In the genomic region with DNA sequence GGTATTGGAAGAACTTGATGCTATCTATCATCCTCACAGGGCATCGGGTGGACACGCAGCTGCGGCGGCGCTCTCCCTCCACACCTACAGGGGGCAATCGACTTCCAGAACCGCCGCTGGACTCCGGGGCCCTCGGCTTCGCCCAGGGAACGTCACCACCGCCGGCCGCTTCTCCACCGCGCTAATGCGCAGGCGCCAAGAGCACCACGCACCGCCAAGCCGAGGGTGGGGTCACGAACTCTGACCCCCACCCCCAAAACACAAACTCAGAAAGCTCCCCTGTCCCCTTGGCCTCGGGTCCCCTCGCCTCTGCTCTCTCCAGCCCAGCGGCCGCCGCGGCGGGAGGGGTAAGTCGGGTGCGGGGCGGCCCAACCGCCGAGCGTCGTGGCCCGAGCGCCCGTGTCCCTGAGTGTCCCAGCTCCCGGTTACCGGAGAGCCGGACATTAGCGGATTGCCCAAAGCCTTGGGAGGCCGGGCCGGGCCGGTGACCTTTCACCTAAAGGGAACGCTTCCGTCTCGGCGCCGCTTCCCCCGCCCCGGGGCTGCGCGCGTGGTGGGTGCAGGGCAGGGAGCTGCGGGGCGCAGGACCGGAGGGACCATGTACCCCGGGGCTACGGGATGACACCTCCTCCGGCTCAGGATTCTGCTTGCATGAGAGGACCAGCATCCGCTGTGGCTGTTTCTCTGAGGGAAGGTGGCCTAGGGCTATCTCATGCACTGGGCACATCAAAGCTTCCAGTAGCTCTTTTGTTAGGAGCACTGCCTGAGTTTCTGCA, we compare ENCODE assay signal across 8 mouse cellular contexts. TPM values are rescaled to one million over a fixed set of nuclear protein-coding genes. Genes with fewer than 3 reads are reported as not detected.
DNase-seq lines count a peak whose midpoint lies in the region; ATAC-seq and TF ChIP-seq lines count a peak whose summit lies in the region.

A gene (plus strand): TSS at position 268 of the 776 bp plus-strand sequence.

- under 1% methylated on average over 64 of the region's 64 CpGs for WGBS in intestine, postnatal 0 days
- under 1% methylated on average over 64 of the region's 64 CpGs for WGBS in midbrain, embryonic 10.5 days

- peak within 1 kb of the TSS; percentile 73 for H3K4me3 ChIP-seq in intestine, postnatal 0 days (ENCODE audit: low read depth, low read length)
- peak within 1 kb of the TSS; percentile 94 for H3K4me3 ChIP-seq in midbrain, embryonic 10.5 days

- H3K4me1 ChIP-seq in intestine, postnatal 0 days (replicated peaks; ENCODE audit: control insufficient read depth, insufficient read depth, low read length) = peaks cover 9% of the 10 kb centered on the region; the same call in 1 of the 2 replicates
- peaks cover 30% of the 10 kb centered on the region for H3K4me1 ChIP-seq in midbrain, embryonic 10.5 days

- peak within 1 kb of the TSS; percentile 97 for H3K27ac ChIP-seq in intestine, postnatal 0 days (ENCODE audit: low read depth, low read length)
- peak within 1 kb of the TSS; percentile 96 for H3K27ac ChIP-seq in midbrain, embryonic 10.5 days (replicated peaks)

- peak; percentile 79 for TF ChIP-seq CTCF in intestine, postnatal 0 days (IDR thresholded peaks at IDR 0.05; ENCODE audit: low read depth)

- H3K4me2 ChIP-seq in intestine, postnatal 0 days (replicated peaks; ENCODE audit: low read depth) = peak within 1 kb of the TSS; percentile 82

- H3K36me3 ChIP-seq in intestine, postnatal 0 days (ENCODE audit: control insufficient read depth, insufficient read depth) = no peaks in the 10 kb centered on the region
- peaks cover 13% of the 10 kb centered on the region for H3K36me3 ChIP-seq in midbrain, embryonic 10.5 days

- no peaks in the 10 kb centered on the region for H3K27me3 ChIP-seq in intestine, postnatal 0 days (replicated peaks; ENCODE audit: control insufficient read depth, insufficient read depth, low read length)
- H3K27me3 ChIP-seq in midbrain, embryonic 10.5 days (ENCODE audit: low read depth, poor library complexity, severe bottlenecking) = no peaks in the 10 kb centered on the region

- H3K9ac ChIP-seq in intestine, postnatal 0 days (ENCODE audit: low read depth, low read length) = peak within 1 kb of the TSS; percentile 88

- DNase-seq in adrenal gland, adult 8-10 months = peak; percentile 91
- peak; percentile 93 for DNase-seq in embryo, embryonic 11 days
- peak; percentile 82 to 89 for DNase-seq in gastrocnemius, postnatal 4 days (ENCODE audit: low spot score in 2 of 2)
- peak; percentile 92 for DNase-seq in left cerebral cortex, postnatal 36 days (ENCODE audit: low spot score in 2 of 2)
- peak; percentile 91 for DNase-seq in midbrain, embryonic 10.5 days (ENCODE audit: low spot score)
- peak; percentile 88 to 89 for DNase-seq in right cerebral cortex, postnatal 36 days (ENCODE audit: low spot score in 2 of 2)
- peak; percentile 85 to 90 for DNase-seq in urinary bladder, postnatal 4 days (ENCODE audit: low spot score in 2 of 2)

- intact Hi-C loops in left cerebral cortex, postnatal 36 days (cut with DNase I) = loop anchor here (1.0 to 10.0 kb wide), 3 partner anchors 50 to 263 kb away; a partner anchor contains a TSS

- no peaks in the 10 kb centered on the region for H3K9me3 ChIP-seq in intestine, postnatal 0 days (ENCODE audit: control insufficient read depth)
- no peaks in the 10 kb centered on the region for H3K9me3 ChIP-seq in midbrain, embryonic 10.5 days (replicated peaks)

- peak; percentile 87 for ATAC-seq in intestine, postnatal 0 days

RNA-seq across cellular contexts. Expression of the gene that starts here (rescaled TPM):
- 10 to 100 TPM; 12.7 to 17.0 (median 14.6) TPM for total RNA-seq in adrenal gland, adult 8-10 months (2022)
- 1 to 10 TPM; 8.6 to 9.0 TPM for total RNA-seq in gastrocnemius, postnatal 4 days (2021)
- polyA plus RNA-seq in intestine, postnatal 0 days (2015; fragmentation: Nextera tagmentation; extraction: Ambion mirVana) = 3.8 and 4.2 TPM in 2 replicates
- total RNA-seq in left cerebral cortex, postnatal 36 days (2021) = 1 to 10 TPM; 7.3 to 8.6 TPM
- polyA plus RNA-seq in midbrain, embryonic 10.5 days (2016; fragmentation: Nextera tagmentation; extraction: Ambion mirVana) = 12.3 and 12.6 TPM in 2 replicates

Comparison
In these comparisons a context has a peak if more than half of its experiments do, and no peak if none do; other contexts are left out.
1. Peak in every context shown above with its lines: DNase-seq, ATAC-seq, H3K4me3 ChIP-seq and H3K27ac ChIP-seq.